ENCODE assay signal across 19 mouse cellular contexts in genomic region chr14:62573454-62573853, GRCm38 (mm10). TPM values are rescaled to one million over a fixed set of nuclear protein-coding genes. Genes with fewer than 3 reads are reported as not detected.
A peak's percentile ranks its signal among the peaks of the same experiment; 100 is the strongest.
DNase-seq lines count a peak whose midpoint lies in the region; ATAC-seq and TF ChIP-seq lines count a peak whose summit lies in the region.
"Had no signal": no experiment of that assay in that cellular context is flagged by ENCODE, and none has a peak within 500 bp of the region (broad histone marks: within the 10 kb centered on the region; RNA-seq: fewer than 3 reads in every experiment).

No protein-coding gene starts in this region.

- peaks cover 26% of the 10 kb centered on the region for H3K4me1 ChIP-seq in forebrain, embryonic 13.5 days
- H3K4me1 ChIP-seq in forebrain, postnatal 0 days (ENCODE audit: insufficient read depth) = no peaks in the 10 kb centered on the region
- H3K4me1 ChIP-seq in limb, embryonic 12.5 days (replicated peaks) = peaks cover 15% of the 10 kb centered on the region
- peaks cover 14% of the 10 kb centered on the region for H3K4me1 ChIP-seq in limb, embryonic 10.5 days
- peaks cover 3% of the 10 kb centered on the region for H3K4me1 ChIP-seq in E14TG2a.4 (replicated peaks; ENCODE audit: low read depth, low read length)
- peaks cover 13% of the 10 kb centered on the region for H3K4me1 ChIP-seq in embryonic facial prominence, embryonic 10.5 days

- no peak for TF ChIP-seq CTCF in forebrain, postnatal 0 days (IDR thresholded peaks at IDR 0.05; ENCODE audit: low read depth)
- no peak for TF ChIP-seq CTCF in E14TG2a.4 (conservative IDR thresholded peaks at IDR 0.05; ENCODE audit: low read length)

- no peaks in the 10 kb centered on the region for H3K36me3 ChIP-seq in forebrain, embryonic 13.5 days (ENCODE audit: poor library complexity, severe bottlenecking)
- no peaks in the 10 kb centered on the region for H3K36me3 ChIP-seq in forebrain, postnatal 0 days (ENCODE audit: insufficient read depth)
- no peaks in the 10 kb centered on the region for H3K36me3 ChIP-seq in limb, embryonic 12.5 days
- H3K36me3 ChIP-seq in limb, embryonic 10.5 days = no peaks in the 10 kb centered on the region
- H3K36me3 ChIP-seq in E14TG2a.4 (ENCODE audit: insufficient read depth, low read length) = no peaks in the 10 kb centered on the region
- no peaks in the 10 kb centered on the region for H3K36me3 ChIP-seq in embryonic facial prominence, embryonic 10.5 days (replicated peaks)
- H3K36me3 ChIP-seq: G1E had no signal

- H3K27ac ChIP-seq in forebrain, embryonic 13.5 days = no peak overlapping the region
- H3K27ac ChIP-seq in forebrain, postnatal 0 days (ENCODE audit: low read depth, low read length) = no peak overlapping the region
- no peak overlapping the region for H3K27ac ChIP-seq in limb, embryonic 12.5 days
- no peak overlapping the region for H3K27ac ChIP-seq in limb, embryonic 10.5 days
- no peak overlapping the region for H3K27ac ChIP-seq in embryonic facial prominence, embryonic 10.5 days (replicated peaks)

- H3K4me3 ChIP-seq in forebrain, embryonic 13.5 days = no peak overlapping the region
- no peak overlapping the region for H3K4me3 ChIP-seq in forebrain, postnatal 0 days (ENCODE audit: low read depth, low read length)
- no peak overlapping the region for H3K4me3 ChIP-seq in limb, embryonic 12.5 days (replicated peaks)
- no peak overlapping the region for H3K4me3 ChIP-seq in limb, embryonic 10.5 days
- H3K4me3 ChIP-seq in E14TG2a.4 (replicated peaks; ENCODE audit: low read length) = peak overlapping the region; percentile 51
- H3K4me3 ChIP-seq in embryonic facial prominence, embryonic 10.5 days = peak overlapping the region; percentile 29; the same call in 1 of the 2 replicates

- no peaks in the 10 kb centered on the region for H3K9me3 ChIP-seq in forebrain, embryonic 13.5 days (replicated peaks)
- H3K9me3 ChIP-seq in forebrain, postnatal 0 days (ENCODE audit: low read length) = no peaks in the 10 kb centered on the region
- no peaks in the 10 kb centered on the region for H3K9me3 ChIP-seq in limb, embryonic 12.5 days
- no peaks in the 10 kb centered on the region for H3K9me3 ChIP-seq in limb, embryonic 10.5 days (replicated peaks)
- H3K9me3 ChIP-seq in E14TG2a.4 (ENCODE audit: low read length) = no peaks in the 10 kb centered on the region
- H3K9me3 ChIP-seq in embryonic facial prominence, embryonic 10.5 days = no peaks in the 10 kb centered on the region
- H3K9me3 ChIP-seq: G1E had no signal

- WGBS in forebrain, embryonic 13.5 days = 3% methylated on average over 2 of the region's 3 CpGs
- 0% methylated on average over 2 of the region's 3 CpGs for WGBS in forebrain, postnatal 0 days
- 3% methylated on average over 2 of the region's 3 CpGs for WGBS in limb, embryonic 12.5 days
- WGBS in limb, embryonic 10.5 days = 0% methylated on average over 2 of the region's 3 CpGs
- WGBS in embryonic facial prominence, embryonic 10.5 days = 0% methylated on average over 2 of the region's 3 CpGs

- peak overlapping the region; percentile 37 for H3K4me2 ChIP-seq in forebrain, embryonic 13.5 days
- no peak overlapping the region for H3K4me2 ChIP-seq in forebrain, postnatal 0 days (ENCODE audit: low read depth)
- H3K4me2 ChIP-seq in limb, embryonic 12.5 days = 0 out of 2 replicates have a peak overlapping the region, but pooled peaks have one; percentile 13

- ATAC-seq in forebrain, embryonic 13.5 days = no peak
- no peak for ATAC-seq in forebrain, postnatal 0 days
- no peak for ATAC-seq in limb, embryonic 12.5 days (ENCODE audit: insufficient number of reproducible peaks, insufficient read depth, low FRiP score, low TSS enrichment, low read depth)
- ATAC-seq in erythroblast, adult 5-6 weeks (replicated peaks; ENCODE audit: low FRiP score, poor library complexity, severe bottlenecking) = no peak
- ATAC-seq: activated CD4-positive, CD25-positive, alpha-beta regulatory T cell, adult 4 months had no signal

- no peak for DNase-seq in forebrain, postnatal 0 days
- DNase-seq in limb, embryonic 10.5 days (ENCODE audit: low spot score) = no peak
- DNase-seq in embryonic facial prominence, embryonic 10.5 days (ENCODE audit: low spot score) = peak; percentile 42
- DNase-seq in thymus, postnatal 36 days = no peak
- DNase-seq: cerebellum, adult 18-20 months; kidney, adult 8-10 months; layer of hippocampus, postnatal 36 days; liver; lung, postnatal 36 days; thymus, postnatal 25 days had no signal

- H3K27me3 ChIP-seq in forebrain, embryonic 13.5 days = no peaks in the 10 kb centered on the region
- no peaks in the 10 kb centered on the region for H3K27me3 ChIP-seq in forebrain, postnatal 0 days (ENCODE audit: insufficient read depth, low read length)
- peaks cover 17% of the 10 kb centered on the region; the same call in 1 of the 2 replicates for H3K27me3 ChIP-seq in limb, embryonic 12.5 days
- H3K27me3 ChIP-seq in limb, embryonic 10.5 days (ENCODE audit: low read depth, poor library complexity, severe bottlenecking) = peaks cover 15% of the 10 kb centered on the region; the same call in 1 of the 2 replicates
- peaks cover 8% of the 10 kb centered on the region for H3K27me3 ChIP-seq in E14TG2a.4 (ENCODE audit: insufficient read depth, low read length)
- H3K27me3 ChIP-seq in embryonic facial prominence, embryonic 10.5 days (replicated peaks; ENCODE audit: low read depth, poor library complexity, severe bottlenecking) = no peaks in the 10 kb centered on the region

- H3K9ac ChIP-seq in forebrain, embryonic 13.5 days = peak overlapping the region; percentile 26; the same call in 1 of the 2 replicates
- no peak overlapping the region for H3K9ac ChIP-seq in forebrain, postnatal 0 days
- no peak overlapping the region for H3K9ac ChIP-seq in limb, embryonic 12.5 days (replicated peaks)

RNA-seq across cellular contexts. Expression of gene Gm4131, which starts 6.7 kb away (rescaled TPM):
- 0.14 TPM in 1 of 2 replicates, not detected in the other for polyA plus RNA-seq in forebrain, embryonic 13.5 days (2015; fragmentation: Nextera tagmentation; extraction: Ambion mirVana)
- total RNA-seq in forebrain, postnatal 0 days (2014; rRNA removed) = not detected in 2 replicates
- polyA plus RNA-seq in forebrain, postnatal 0 days (2015; fragmentation: Nextera tagmentation; extraction: Ambion mirVana) = 0.22 TPM in 1 of 2 replicates, not detected in the other
- not detected in 2 replicates for polyA plus RNA-seq in limb, embryonic 12.5 days (2016; fragmentation: Nextera tagmentation; extraction: Ambion mirVana)
- not detected in 2 replicates for polyA plus RNA-seq in limb, embryonic 10.5 days (2016; fragmentation: Nextera tagmentation; extraction: Ambion mirVana)
- polyA plus RNA-seq in embryonic facial prominence, embryonic 10.5 days (2016; fragmentation: Nextera tagmentation; extraction: Ambion mirVana) = not detected in 2 replicates
- not detected in 2 replicates for total RNA-seq in erythroblast, adult 5-6 weeks (2015; ENCODE audit: low replicate concordance)
- not detected in 2 replicates for total RNA-seq in erythroblast, adult 5-6 weeks (2017; ENCODE audit: low replicate concordance)
- total RNA-seq: G1E; hematopoietic stem cell, adult 5-6 weeks; layer of hippocampus, postnatal 36 days; neutrophil, adult 5-6 weeks had no signal
- polyA plus RNA-seq: activated CD4-positive, CD25-positive, alpha-beta regulatory T cell, adult 4 months; G1E; gonadal fat pad, adult 2 months had no signal

RNA-seq across cellular contexts. Expression of gene Fam124a, which starts 17.9 kb away (rescaled TPM):
- 22.7 and 23.9 TPM in 2 replicates for polyA plus RNA-seq in forebrain, embryonic 13.5 days (2015; fragmentation: Nextera tagmentation; extraction: Ambion mirVana)
- total RNA-seq in forebrain, postnatal 0 days (2014; rRNA removed) = 41.7 and 66.4 TPM in 2 replicates
- 39.6 and 52.3 TPM in 2 replicates for polyA plus RNA-seq in forebrain, postnatal 0 days (2015; fragmentation: Nextera tagmentation; extraction: Ambion mirVana)
- polyA plus RNA-seq in limb, embryonic 12.5 days (2016; fragmentation: Nextera tagmentation; extraction: Ambion mirVana) = 0.86 and 1.2 TPM in 2 replicates
- polyA plus RNA-seq in limb, embryonic 10.5 days (2016; fragmentation: Nextera tagmentation; extraction: Ambion mirVana) = 0.15 and 0.30 TPM in 2 replicates
- 1.6 and 2.8 TPM in 2 replicates for polyA plus RNA-seq in embryonic facial prominence, embryonic 10.5 days (2016; fragmentation: Nextera tagmentation; extraction: Ambion mirVana)
- total RNA-seq in erythroblast, adult 5-6 weeks (2015; ENCODE audit: low replicate concordance) = not detected in 2 replicates
- total RNA-seq in erythroblast, adult 5-6 weeks (2017; ENCODE audit: low replicate concordance) = not detected in 2 replicates
- total RNA-seq: hematopoietic stem cell, adult 5-6 weeks; neutrophil, adult 5-6 weeks had no signal
- polyA plus RNA-seq: activated CD4-positive, CD25-positive, alpha-beta regulatory T cell, adult 4 months; G1E had no signal

Comparison
In these comparisons a context has a peak if more than half of its experiments do, and no peak if none do; other contexts are left out.
1. H3K4me3 ChIP-seq: peak in E14TG2a.4 (single experiment) and embryonic facial prominence, embryonic 10.5 days (single experiment); none in forebrain, embryonic 13.5 days (single experiment), forebrain, postnatal 0 days (single experiment), limb, embryonic 12.5 days (single experiment) and limb, embryonic 10.5 days (single experiment).